Mouse (Mus musculus) kidney, embryonic 14.5 days (tissue): Measurements from ENCODE around the gene Olfr31. TPM values are rescaled to one million over a fixed set of nuclear protein-coding genes. Genes with fewer than 3 reads are reported as not detected.

Source experiments
- ATAC-seq: fragments of 200-750 bp; cut with Nextera tagmentation; 2 replicates; pipeline ENCODE4 v1.8.0; 2017; ENCODE audit warnings: moderate number of reproducible peaks, mild to moderate bottlenecking, moderate TSS enrichment, moderate library complexity; ENCODE audit not compliant: low FRiP score, low TSS enrichment
- H3K27ac ChIP-seq: fragments of 300-500 bp; sonication (generic); 2 replicates; pipeline ENCODE4 v1.5.1; 2014; ENCODE audit warnings: low read depth, mild to moderate bottlenecking, low read length, moderate library complexity, mixed read lengths
- H3K27me3 ChIP-seq: fragments of 300-500 bp; sonication (generic); 2 replicates; pipeline ENCODE4 v1.6.1; 2014; ENCODE audit warnings: mild to moderate bottlenecking, low read length; ENCODE audit not compliant: control insufficient read depth, insufficient read depth
- H3K36me3 ChIP-seq: fragments of 300-500 bp; sonication (generic); 2 replicates; pipeline ENCODE4 v1.6.1; 2014; ENCODE audit warnings: low read length, mixed read lengths; ENCODE audit not compliant: control insufficient read depth, insufficient read depth
- H3K4me1 ChIP-seq: fragments of 300-500 bp; sonication (generic); 2 replicates; pipeline ENCODE4 v1.6.1; 2014; ENCODE audit warnings: low read length, mixed read lengths; ENCODE audit not compliant: control insufficient read depth, insufficient read depth
- H3K4me2 ChIP-seq: fragments of 300-500 bp; sonication (generic); replicated peaks from 2 replicates; pipeline ENCODE4 v1.6.1; 2014; ENCODE audit warnings: low read depth, mild to moderate bottlenecking, low read length
- H3K4me3 ChIP-seq: fragments of 300-500 bp; sonication (generic); 2 replicates; pipeline ENCODE4 v1.5.1; 2014; ENCODE audit warnings: mild to moderate bottlenecking, low read length
- H3K9ac ChIP-seq: fragments of 300-500 bp; sonication (generic); 2 replicates; pipeline ENCODE4 v1.6.1; 2014; ENCODE audit warnings: low read depth, mild to moderate bottlenecking, low read length, moderate library complexity
- H3K9me3 ChIP-seq: fragments of 300-500 bp; sonication (generic); 2 replicates; pipeline ENCODE4 v1.6.1; 2016; ENCODE audit warnings: low read length; ENCODE audit not compliant: control insufficient read depth
- WGBS: fragments of 180-500 bp; shearing (Covaris S2); extraction: QIAGEN DNeasy Blood & Tissue Kit; methylation state at CpG from one replicate; pipeline ENCODE4 v1.1.7; 2014; 5-methylcytosine and 5-hydroxymethylcytosine counted together
- polyA plus RNA-seq: library from polyadenylated mRNA; unstranded; fragments of >200 nt; fragmentation: Nextera tagmentation; extraction: Ambion mirVana; gene quantifications from 2 replicates; pipeline ENCODE4 v1.2.1, GENCODE M21; 2014

Gene Olfr31
- polyA plus RNA-seq, 1 experiment from 2014 or later, result not detected

DNA sequence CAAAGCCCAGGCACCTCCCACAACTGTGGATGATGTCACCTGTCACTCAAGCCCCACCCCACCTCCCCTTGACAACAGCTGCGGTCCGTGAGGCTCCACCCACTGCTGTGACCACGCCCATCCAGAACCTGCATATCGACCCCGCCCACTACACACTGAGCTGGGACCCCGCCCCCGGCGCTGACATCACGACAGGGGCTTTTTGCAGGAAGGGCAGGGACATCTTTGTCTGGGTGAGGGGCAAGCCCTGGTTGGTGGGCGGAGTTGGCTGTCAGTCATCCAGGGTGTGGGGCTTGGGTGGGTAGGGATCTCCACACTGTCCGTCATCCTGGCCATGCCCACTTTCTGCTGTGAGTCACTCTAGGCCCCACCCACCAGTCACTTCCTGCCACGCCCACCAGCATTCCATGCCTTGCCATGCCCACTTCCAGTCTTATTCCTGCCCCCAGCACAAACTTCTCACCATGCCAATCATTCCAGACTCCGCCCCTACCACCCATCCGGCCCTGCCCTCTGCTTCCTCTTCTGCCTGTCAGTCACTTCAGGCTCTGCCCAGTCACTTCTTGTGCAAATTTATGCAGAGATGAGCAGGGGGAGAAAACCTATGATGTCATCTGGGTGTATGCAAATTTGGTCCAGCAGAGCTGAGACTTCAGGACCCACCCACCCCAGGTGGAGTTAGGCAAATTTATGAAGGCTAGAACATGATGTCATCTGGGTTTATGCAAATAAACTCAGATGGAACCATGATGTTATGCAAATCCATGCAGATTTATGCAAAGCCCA lies 25.4 kb downstream of the Olfr31 start:
- Histone ChIP-seq H3K27me3 (no peaks in the 10 kb centered on the region), H3K4me3 (no peak overlapping the region), H3K4me2 (no peak overlapping the region), H3K4me1 (0 out of 2 replicates have a peak, but pooled peaks cover 2% of the 10 kb centered on the region), H3K9ac (no peak overlapping the region), H3K27ac (no peak overlapping the region), H3K36me3 (no peaks in the 10 kb centered on the region), H3K9me3 (peaks cover 60% of the 10 kb centered on the region)
- 95% methylated on average over 14 of the region's 14 CpGs for WGBS
- no peak for ATAC-seq

DNA sequence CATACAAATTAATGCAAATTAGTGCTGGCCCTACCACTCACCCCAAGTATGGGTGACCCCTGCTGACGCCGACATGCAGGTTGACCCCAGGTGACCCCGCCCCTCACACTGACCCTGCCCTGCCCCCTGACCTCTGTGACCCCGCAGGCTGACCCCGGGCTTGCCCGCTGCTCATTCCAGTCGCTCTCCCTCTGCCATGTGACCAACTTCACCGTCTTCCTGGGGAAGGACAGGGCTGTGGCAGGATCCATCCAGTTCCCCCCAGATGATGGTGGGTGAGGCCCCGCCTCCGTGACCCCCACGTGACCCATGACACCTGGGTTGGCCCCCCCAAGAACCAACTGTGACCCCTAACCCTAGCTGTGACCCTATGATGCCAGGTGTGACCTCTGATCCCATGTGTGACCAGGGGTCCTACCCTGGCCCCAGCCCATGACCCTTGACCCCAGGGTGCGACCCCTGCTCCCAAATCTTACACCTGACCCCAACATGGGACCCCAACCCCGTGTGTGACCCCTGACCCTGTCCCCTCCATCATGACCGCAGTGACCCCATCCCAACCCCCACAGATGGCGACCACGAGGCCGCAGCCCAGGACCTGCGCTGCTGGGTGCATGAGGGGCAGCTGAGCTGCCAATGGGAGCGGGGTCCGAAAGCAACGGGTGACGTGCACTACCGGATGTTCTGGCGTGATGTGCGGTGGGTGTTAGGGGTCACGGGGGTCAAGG lies 26.2 kb downstream of the Olfr31 start:
- H3K9me3 ChIP-seq, result peaks cover 67% of the 10 kb centered on the region

DNA sequence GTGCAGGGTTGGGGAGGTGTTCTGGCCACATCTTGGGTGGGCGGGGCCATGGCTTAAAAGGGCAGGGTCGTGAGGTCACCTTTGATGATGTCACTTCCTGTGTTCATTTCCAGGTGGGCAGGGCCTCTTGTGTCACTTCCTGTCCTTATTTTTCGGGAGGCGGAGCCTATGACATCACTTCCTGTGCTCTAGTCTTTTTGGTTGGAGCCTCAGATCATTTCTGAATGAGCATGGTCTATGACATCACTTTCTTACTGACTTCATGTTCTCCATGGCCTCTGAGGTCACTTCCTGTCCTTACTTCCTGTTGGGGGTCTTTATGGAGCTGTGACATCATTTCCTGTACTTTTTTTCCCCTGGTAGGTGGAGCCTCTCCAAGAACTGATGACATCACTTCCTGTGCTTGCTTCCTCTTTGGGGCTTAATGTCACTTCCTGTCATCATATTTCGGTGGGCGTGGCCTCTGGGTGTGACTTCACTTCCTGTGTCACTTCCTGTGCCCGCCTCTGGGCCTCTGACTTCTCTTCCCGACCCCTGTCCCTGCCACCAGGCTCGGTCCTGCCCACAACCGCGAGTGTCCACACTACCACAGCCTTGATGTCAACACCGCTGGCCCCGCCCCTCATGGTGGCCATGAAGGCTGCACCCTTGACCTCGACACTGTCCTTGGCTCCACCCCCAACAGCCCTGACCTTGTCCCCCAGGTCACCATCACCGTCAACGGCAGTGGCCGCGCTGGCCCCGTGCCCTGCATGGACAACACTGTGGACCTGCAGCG lies 27.0 kb downstream of the Olfr31 start:
- WGBS, result 95% methylated on average over 20 of the region's 20 CpGs
- Histone ChIP-seq H3K4me2 (no peak overlapping the region), H3K9me3 (peaks cover 71% of the 10 kb centered on the region)

More for the DNA sequence above, 26.2 kb downstream of the Olfr31 start:
- Histone ChIP-seq H3K9ac (no peak overlapping the region), H3K27me3 (no peaks in the 10 kb centered on the region), H3K4me1 (0 out of 2 replicates have a peak, but pooled peaks cover 2% of the 10 kb centered on the region), H3K27ac (no peak overlapping the region), H3K36me3 (no peaks in the 10 kb centered on the region), H3K4me2 (no peak overlapping the region), H3K4me3 (no peak overlapping the region)
- ATAC-seq, result no peak
- WGBS, result 99% methylated on average over 26 of the region's 26 CpGs

DNA sequence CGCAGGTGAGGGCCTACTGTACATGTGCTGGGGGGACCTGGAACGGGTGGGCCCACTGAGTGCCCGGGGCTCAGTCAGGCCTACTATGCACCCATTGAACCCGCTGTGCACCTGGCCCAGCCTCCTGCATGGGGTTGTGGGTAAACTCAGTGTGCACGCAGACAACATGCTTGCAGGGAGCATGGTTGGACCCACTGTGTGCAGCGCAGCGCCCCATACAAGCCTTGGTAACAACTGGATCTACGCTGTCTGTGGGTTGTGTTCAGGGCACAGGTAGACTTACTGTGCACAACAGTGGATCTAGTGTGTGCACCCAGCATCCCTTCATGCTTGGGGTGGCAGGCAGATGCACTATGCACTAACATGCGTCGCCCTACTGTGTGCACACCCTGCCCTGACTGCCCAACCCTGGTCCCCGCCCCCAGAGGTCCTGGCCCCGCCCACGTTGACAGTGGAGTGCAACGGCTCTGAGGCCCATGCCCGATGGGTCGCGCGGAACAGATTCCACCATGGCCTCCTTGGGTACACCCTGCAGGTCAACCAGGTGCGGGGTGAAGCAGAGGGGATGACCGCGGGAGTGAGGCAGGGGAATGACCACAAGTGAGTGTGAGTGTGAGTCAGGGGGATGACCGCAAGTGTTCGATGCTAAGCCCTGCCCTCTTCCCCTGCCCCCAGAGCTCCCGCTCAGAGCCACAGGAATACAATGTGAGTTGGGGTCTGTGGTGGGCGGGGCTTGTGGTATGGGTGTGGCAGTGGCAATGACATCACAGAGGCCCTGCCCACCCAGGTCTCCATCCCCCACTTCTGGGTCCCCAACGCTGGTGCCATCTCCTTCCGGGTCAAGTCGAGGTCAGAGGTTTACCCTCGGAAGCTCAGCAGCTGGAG lies 27.9 kb downstream of the Olfr31 start:
- H3K36me3 ChIP-seq, result no peaks in the 10 kb centered on the region
- 0 out of 2 replicates have a peak, but pooled peaks cover 2% of the 10 kb centered on the region for H3K4me1 ChIP-seq
- no peak overlapping the region for H3K4me2 ChIP-seq
- H3K27ac ChIP-seq, result no peak overlapping the region
- H3K9me3 ChIP-seq, result peaks cover 79% of the 10 kb centered on the region
- no peak overlapping the region for H3K4me3 ChIP-seq
- no peaks in the 10 kb centered on the region for H3K27me3 ChIP-seq
- no peak overlapping the region for H3K9ac ChIP-seq
- no peak for ATAC-seq
- 98% methylated on average over 29 of the region's 29 CpGs for WGBS

More for the DNA sequence above, 27.0 kb downstream of the Olfr31 start:
- 0 out of 2 replicates have a peak, but pooled peaks cover 2% of the 10 kb centered on the region for H3K4me1 ChIP-seq
- no peaks in the 10 kb centered on the region for H3K27me3 ChIP-seq
- H3K36me3 ChIP-seq, result no peaks in the 10 kb centered on the region
- no peak for ATAC-seq
- H3K4me3 ChIP-seq, result no peak overlapping the region
- H3K27ac ChIP-seq, result no peak overlapping the region
- no peak overlapping the region for H3K9ac ChIP-seq

DNA sequence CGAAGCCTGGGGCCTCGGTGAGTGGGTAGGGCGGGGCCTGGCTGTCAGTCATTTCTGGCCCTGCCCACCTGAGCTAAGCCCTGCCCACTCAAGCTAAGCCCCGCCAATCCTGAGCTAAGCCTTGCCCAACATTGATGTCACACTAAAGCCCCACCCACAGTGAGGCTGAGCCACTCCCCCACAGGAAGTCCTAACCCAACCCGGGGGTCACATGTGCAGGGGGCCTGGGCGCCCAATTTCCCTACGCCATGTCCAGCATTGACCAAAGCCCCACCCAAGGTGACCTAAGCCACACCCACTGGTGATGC lies 28.5 kb downstream of the Olfr31 start:
- no peak overlapping the region for H3K4me3 ChIP-seq
- no peak overlapping the region for H3K9ac ChIP-seq
- H3K27me3 ChIP-seq, result no peaks in the 10 kb centered on the region
- peaks cover 81% of the 10 kb centered on the region for H3K9me3 ChIP-seq
- 0 out of 2 replicates have a peak, but pooled peaks cover 2% of the 10 kb centered on the region for H3K4me1 ChIP-seq
- WGBS, result 92% methylated on average over 7 of the region's 7 CpGs
- no peak overlapping the region for H3K4me2 ChIP-seq
- no peak for ATAC-seq
- H3K36me3 ChIP-seq, result no peaks in the 10 kb centered on the region
- H3K27ac ChIP-seq, result no peak overlapping the region

DNA sequence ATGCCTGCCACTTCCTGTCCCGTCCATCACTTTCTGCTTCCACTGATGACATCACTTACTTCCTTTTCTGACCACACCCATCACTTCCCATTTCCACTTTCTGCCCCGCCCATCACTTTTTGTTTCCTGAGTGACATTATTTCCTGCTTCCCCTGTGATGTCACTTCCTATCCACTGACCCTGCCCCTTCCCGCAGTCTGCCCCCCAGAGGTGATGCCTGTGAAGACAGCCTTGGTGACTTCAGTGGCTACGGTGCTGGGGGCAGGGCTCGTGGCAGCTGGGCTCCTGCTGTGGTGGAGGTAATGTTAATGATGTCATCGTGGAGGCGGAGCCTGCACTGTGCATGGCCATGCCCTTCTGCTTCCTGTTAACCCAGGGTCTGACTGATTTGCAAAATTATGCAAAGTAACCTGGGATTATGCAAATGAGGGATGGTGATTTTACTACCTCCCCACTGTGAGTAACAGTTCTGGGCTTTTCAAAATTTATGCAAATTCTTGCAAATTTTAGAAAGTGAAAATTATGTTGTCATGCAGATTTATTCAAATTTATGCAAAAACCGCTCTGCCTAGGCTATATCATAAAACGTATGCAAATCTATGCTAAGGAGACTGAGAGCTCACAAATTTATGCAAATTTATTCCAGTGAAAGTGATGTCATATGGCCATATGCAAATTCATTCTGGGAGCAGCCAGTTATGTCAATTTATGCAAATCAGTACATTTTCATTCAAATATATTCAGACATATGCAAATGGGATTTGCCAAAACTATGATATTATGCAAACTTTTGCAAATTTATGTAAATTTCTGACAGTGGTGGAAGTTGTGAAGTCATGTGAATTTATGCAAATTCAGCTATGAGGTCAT lies 29.3 kb downstream of the Olfr31 start:
- H3K27ac ChIP-seq, result no peak overlapping the region
- 98% methylated on average over 9 of the region's 9 CpGs for WGBS
- H3K36me3 ChIP-seq, result no peaks in the 10 kb centered on the region
- H3K4me3 ChIP-seq, result no peak overlapping the region
- no peak overlapping the region for H3K9ac ChIP-seq
- H3K4me2 ChIP-seq, result no peak overlapping the region
- H3K4me1 ChIP-seq, result no peaks in the 10 kb centered on the region
- no peak for ATAC-seq
- peaks cover 79% of the 10 kb centered on the region for H3K9me3 ChIP-seq
- no peaks in the 10 kb centered on the region for H3K27me3 ChIP-seq

DNA sequence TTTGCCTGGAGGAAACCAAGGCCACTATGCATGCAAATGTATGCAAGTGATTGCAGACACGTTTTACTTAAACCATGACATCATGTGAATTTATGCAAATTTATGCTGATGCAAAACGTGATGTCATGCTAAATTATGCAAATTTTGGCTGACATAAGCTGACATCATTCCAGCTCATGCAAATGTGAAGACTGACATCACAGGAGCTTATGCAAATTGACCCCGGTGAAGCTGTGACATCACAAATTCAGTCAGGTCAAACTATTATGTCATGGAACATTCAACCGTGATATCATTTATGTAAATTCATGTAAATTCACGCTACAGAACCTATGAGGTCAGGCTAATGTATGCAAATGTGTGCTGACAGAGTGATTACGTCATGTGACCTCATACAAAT lies 30.0 kb downstream of the Olfr31 start:
- Histone ChIP-seq H3K4me2 (no peak overlapping the region), H3K4me1 (no peaks in the 10 kb centered on the region), H3K4me3 (no peak overlapping the region), H3K27me3 (no peaks in the 10 kb centered on the region), H3K27ac (no peak overlapping the region), H3K9ac (no peak overlapping the region), H3K9me3 (peaks cover 72% of the 10 kb centered on the region), H3K36me3 (no peaks in the 10 kb centered on the region)
- no peak for ATAC-seq
- WGBS, result 85% methylated on average over 6 of the region's 6 CpGs
